Mouse (Mus musculus) adrenal gland (tissue): Measurements from ENCODE around the gene Slc35c1.

ENCODE experiments used
- intact Hi-C: fragments of 180-260 bp; cut with DNase I; formaldehyde crosslinking; loops from one replicate; pipeline ENCODE4 v1.15.1; 2025
- long read RNA-seq, 2 experiments: library from polyadenylated mRNA; unstranded; transcript quantifications; one replicate each; pipeline ENCODE4 v2.0.0; 2020; ENCODE audit warnings: borderline replicate concordance in 1 of 2; ENCODE audit not compliant: insufficient replicate concordance in 1 of 2

Gene Slc35c1
- long read RNA-seq, experiment 1, partial matches to known transcripts: 0 of 4 reads
- long read RNA-seq, experiment 1, other reads (novel, unspliced or antisense): 1 of 4 reads
- long read RNA-seq, experiment 2, partial matches to known transcripts: 0 of 1 reads
- long read RNA-seq, experiment 2, other reads (novel, unspliced or antisense): 0 of 1 reads

DNA sequence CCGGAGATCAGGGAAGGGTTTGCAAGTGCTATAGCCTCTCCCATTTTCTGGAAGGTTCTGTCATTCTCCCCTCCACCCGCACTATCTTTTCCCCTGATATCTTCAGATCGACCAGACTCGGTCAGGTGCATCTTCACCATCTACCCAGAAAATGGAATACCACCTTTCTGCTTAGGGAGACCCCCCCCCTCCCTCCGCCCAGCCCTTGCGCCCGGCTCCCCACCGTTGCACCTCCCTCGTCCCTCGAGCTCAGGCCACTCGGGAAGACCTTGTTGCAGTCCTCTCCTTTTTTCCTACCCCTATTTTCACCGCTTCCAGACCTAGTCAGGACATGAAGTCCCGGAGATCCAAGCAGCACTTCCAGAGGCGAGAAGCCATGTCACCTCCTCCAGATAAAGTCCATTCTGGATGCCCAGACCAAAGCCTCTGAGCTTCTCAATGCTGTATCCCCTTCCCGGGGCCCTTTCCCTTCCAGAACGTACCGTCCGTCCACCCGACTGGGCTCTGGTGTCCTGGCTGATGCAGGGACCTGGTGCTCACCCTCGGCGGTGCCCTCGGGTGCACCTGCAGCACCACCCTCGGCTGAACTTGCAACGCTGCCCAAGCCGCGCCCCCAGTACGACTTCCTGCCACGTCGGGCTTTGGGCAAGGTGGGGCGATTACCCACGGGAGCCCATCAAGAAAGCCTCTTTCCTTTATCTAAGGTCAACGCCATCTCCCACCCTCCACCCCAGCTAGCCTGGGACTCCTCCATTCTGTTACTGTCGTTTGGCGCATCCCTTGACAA, at the start of gene Slc35c1:
Gene Slc35c1, minus strand, starts transcription at position 618 of the 787 bp plus-strand sequence.
- intact Hi-C loops: no loop called here

DNA sequence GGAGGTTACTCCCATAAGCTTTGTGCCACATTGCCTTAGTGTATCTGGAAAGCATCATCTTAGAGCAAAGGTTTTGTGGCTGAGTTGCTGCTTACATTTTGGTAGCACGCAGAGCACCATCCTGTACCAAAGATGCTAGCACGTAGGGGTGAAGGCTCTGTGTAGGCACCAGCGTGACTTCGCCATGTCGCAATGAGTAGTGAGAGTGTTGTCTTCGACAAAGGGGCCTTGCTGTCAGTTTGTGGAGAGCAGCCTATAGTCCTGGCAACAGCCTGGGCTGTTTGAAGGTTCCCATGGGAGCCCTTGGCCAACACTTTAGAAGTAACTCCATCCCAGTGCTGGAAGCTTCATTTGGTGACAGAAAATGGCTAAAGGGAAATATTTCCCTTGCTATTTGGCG, 45.0 kb upstream of the Slc35c1 start:
- intact Hi-C loops: no loop called here

- intact Hi-C loops: no loop called here
These were observed 43.1 kb upstream of the Slc35c1 start for GRCm38 (mm10) chr2:92503421-92503820.

DNA sequence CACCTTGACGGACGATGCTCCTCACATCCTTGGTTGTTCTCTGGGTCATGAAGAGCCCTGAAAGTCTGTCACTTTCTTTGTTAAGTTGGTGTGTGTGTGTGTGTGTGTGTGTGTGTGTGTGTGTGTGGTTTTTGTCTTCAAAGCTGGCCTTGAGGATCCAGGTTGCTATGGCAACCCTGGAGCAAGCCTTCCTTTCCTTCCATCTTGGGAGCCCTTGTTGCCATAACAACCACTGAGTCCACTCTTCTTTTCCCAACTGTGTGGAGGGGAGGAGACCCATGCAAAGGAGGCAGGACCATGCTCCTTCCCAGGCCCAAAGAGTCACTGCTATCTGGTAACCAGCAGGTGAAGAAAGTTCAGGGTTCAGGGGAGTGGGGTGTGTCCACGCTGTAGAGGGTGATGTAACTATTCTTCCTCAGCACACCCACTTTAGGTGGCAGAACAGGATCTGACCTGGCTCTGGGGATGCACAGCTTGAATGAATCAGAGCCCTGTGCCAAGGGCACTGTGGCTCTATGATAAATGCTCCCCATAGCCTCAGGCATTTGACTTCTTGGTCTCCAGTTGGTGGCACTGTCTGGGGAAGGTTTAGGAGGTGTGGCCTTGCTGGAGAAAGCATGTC, 39.5 kb upstream of the Slc35c1 start:
- intact Hi-C loops: no loop called here

- intact Hi-C loops: no loop called here
These were observed 36.8 kb upstream of the Slc35c1 start for GRCm38 (mm10) chr2:92497112-92497511.

- intact Hi-C loops: no loop called here
These were observed 36.3 kb upstream of the Slc35c1 start for GRCm38 (mm10) chr2:92496681-92497080.

DNA sequence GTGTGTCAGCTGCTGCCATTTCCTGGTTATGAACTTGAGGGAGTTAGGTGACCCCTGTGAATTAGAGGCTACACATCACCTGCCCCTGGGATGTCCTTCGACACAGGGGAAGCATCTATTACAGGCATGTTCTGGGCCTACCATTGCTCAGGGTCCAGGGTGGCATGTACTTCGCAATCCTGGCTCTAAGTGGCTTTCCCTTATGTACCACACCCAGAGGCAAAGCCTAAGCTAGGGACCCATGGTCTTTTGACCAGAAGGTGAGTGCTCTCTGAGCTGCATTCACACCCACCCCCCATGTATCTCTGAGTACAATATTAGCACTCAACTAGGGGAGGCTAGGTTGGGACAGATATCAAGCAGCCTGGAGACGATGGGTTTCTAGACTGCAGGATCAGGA, 34.6 kb upstream of the Slc35c1 start:
- intact Hi-C loops: loop anchor here (5.0 kb wide), 1 partner anchor 47 kb away; no protein-coding TSS in a partner anchor

DNA sequence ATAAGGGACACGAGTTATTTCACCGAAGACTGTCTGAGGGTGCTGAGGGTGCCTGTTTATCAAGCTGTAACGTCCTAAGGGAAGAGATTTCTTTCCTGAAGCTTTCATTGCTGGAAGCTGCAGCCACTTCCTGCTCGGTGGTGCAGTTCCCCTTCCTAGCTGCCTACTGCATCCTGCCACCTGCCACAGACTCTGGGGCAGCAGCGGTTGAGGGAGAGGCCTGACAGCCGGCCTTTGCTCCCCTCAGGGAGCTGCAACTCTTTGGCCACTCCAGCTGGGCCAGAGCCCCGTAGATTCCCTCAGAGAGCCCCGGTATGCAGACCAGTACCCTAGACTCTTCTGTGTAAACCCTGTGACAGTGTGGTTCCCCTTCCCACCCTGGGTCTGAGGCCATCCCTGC, 34.1 kb upstream of the Slc35c1 start:
- intact Hi-C loops: loop anchor here (5.0 kb wide), 1 partner anchor 48 kb away; no protein-coding TSS in a partner anchor

GRCm38 (mm10) chr2:92493656-92494390, 33.5 kb upstream of the Slc35c1 start:
- intact Hi-C loops: loop anchor here (5.0 kb wide), 1 partner anchor 48 kb away; no protein-coding TSS in a partner anchor

DNA sequence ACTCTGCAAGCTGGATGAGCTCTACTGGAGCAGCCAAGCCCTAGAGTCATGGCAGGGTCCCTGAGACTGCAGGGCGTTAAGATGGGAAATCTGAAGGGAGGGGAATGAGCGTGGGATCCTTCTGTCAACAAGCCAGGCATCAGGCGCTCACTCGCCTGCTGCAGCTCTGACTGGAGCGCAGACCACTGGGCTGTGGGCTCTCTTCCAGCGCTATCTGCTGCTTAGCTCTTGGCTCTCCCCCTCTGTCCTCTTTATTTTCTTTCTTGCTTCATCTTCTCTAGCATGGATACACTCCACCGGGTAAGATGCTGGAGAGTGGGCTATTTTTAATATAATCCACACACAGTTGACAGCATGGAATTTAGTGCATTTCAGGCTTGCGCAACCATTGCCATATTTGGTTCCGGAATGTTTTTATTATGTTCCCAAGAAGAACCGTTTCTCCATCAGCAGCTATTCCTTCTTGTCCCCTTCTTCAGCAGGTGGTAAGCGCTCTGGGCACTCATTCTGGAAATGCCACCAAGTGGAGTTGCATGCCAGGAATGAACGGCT, 31.7 kb upstream of the Slc35c1 start:
- intact Hi-C loops: loop anchor here (5.0 kb wide), 1 partner anchor 50 kb away; no protein-coding TSS in a partner anchor

- intact Hi-C loops: loop anchor here (5.0 kb wide), 1 partner anchor 52 kb away; no protein-coding TSS in a partner anchor
These were observed 30.2 kb upstream of the Slc35c1 start for GRCm38 (mm10) chr2:92490541-92490940.

GRCm38 (mm10) chr2:92487791-92488190, 27.5 kb upstream of the Slc35c1 start:
- intact Hi-C loops: loop anchor here (5.0 kb wide), 2 partner anchors 120 to 205 kb away; no protein-coding TSS in a partner anchor

DNA sequence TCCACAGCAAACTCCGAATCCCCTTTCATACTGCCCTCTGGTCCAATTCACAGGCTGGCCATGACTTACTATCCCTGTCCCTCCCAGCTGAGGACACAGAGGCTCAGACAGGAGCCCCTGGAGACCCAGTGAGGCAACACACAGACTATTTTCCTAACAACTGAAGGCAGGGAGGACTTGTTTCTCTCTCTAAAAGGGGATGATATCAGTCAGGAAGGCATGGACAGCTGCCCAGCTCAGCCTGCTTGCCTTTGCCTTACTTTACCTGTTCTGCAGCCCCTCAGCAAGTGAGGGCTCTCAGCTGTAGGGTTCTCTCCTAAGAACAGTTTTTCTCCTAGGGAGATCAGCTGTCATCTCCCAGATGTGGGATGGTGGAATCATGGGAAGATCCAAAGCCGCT, 26.6 kb upstream of the Slc35c1 start:
- intact Hi-C loops: loop anchor here (5.0 kb wide), 2 partner anchors 120 to 205 kb away; no protein-coding TSS in a partner anchor

- intact Hi-C loops: loop anchor here (5.0 kb wide), 2 partner anchors 121 to 206 kb away; no protein-coding TSS in a partner anchor
These were observed 26.1 kb upstream of the Slc35c1 start for GRCm38 (mm10) chr2:92486403-92486802.

GRCm38 (mm10) chr2:92485640-92486295, 25.4 kb upstream of the Slc35c1 start:
- intact Hi-C loops: loop anchor here (1.0 to 5.0 kb wide), 3 partner anchors 122 to 325 kb away; no protein-coding TSS in a partner anchor

DNA sequence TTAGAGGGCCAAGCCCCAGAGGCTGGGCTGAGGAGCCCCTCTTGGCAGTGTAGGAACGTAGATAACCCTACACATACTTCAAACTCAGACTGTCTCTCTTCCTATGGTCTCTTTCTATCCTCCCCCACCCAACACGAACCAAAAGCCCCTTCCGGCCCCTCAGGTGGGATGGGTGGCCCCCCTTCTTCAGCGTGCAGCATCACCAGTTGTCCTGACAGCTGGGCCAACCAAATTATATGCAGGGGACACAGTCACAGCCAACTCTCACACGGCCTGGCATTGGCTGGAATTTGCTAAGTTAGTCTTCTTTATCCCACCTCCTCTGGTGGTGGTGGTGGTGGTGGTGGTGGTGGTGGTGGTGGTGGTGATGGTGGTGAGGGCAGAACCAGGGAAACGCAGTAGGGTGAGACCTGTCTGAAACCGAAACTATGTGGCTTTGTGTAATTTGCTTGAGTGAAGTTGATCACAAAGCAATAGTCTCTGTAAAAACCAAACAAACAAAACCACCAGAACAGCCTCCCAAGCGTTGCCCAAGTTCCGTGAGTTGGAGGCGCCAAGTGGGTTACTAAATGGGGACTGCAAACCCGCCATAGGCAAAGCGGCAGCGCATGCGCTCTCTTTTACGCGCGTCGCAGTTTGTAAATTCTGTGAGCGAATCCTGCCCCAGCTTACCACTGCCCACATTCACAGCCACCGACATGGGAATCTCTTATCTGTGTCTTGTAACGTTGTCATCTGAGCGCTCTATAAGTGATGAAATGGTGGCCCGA, 24.1 kb upstream of the Slc35c1 start:
- intact Hi-C loops: loop anchor here (1.0 to 5.0 kb wide), 3 partner anchors 123 to 326 kb away; no protein-coding TSS in a partner anchor

GRCm38 (mm10) chr2:92483505-92483904, 23.2 kb upstream of the Slc35c1 start:
- intact Hi-C loops: no loop called here

DNA sequence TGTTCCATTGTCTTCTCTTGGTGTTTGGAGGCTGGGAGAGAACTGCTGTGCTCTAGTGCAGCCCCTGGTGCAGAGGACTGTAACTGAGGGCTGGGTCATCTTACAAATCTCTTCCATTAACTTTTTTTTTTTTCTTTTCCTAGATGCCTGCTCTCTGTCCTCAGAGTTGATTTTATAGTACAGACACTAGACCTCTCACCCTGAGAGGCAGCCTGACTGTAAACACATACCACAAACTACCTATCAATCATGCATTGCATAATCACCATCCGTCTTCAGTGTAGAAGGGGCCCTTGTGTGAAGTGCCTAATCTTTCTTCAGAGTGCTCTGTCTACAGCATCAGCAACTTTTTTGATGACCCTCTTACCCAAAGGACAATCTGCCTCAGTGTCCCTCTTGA, 22.2 kb upstream of the Slc35c1 start:
- intact Hi-C loops: no loop called here

DNA sequence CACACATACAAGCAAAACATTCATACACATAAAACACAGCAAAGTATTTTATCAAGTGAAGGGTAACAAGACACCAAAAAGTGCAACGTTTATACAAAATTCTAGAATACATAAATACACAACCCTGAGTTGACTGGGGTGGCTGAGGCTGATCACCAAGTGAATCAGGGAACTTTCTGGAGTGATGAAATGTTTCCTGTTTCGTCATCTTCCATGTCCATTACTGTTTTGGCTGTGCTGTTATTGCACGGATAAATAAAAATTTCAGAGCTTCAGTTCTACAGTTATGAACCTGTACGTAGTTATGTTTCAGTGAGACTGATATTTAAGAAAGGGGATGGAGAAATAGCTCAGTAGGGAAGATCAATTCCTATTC, 18.0 kb upstream of the Slc35c1 start:
- intact Hi-C loops: no loop called here
